Mouse (Mus musculus): ENCODE measurements at regions not wholly inside any gene's neighbourhood (a gene's known extent, or its start where the extent isn't known, plus 50 kb on each side); places are given as distances from the start of the nearest gene placed in this dataset.

- TF ChIP-seq CTCF (IDR thresholded peaks at IDR 0.05): no peak
- TF ChIP-seq EP300 (IDR thresholded peaks at IDR 0.05; ENCODE audit: insufficient read depth, low read depth, low read length): no peak
- no peak for TF ChIP-seq POLR2A (IDR thresholded peaks at IDR 0.05; ENCODE audit: insufficient read depth, low read depth, low read length)
These were observed 88.2 kb upstream of the Fam3c start for GRCm38 (mm10) chr6:22444220-22444619.

Data from heart, adult 2 months (tissue).